Mouse (Mus musculus) embryonic facial prominence, embryonic 10.5 days (tissue): ENCODE measurements at regions not wholly inside any gene's neighbourhood (a gene's known extent, or its start where the extent isn't known, plus 50 kb on each side); places are given as distances from the start of the nearest gene placed in this dataset.
A peak's percentile ranks its signal among the peaks of the same experiment; 100 is the strongest.

Experiments used
- DNase-seq: peaks from one replicate; pipeline ENCODE4 v3.0.0-alpha.2; 2017; ENCODE audit warnings: low spot score
- H3K27ac ChIP-seq: fragments of 300-500 bp; sonication (generic); replicated peaks from 2 replicates; pipeline ENCODE4 v1.5.1; 2016; ENCODE audit warnings: mild to moderate bottlenecking
- H3K27me3 ChIP-seq: fragments of 300-500 bp; sonication (generic); replicated peaks from 2 replicates; pipeline ENCODE4 v1.6.1; 2016; ENCODE audit warnings: low read depth, mild to moderate bottlenecking; ENCODE audit not compliant: poor library complexity, severe bottlenecking
- H3K36me3 ChIP-seq: fragments of 300-500 bp; sonication (generic); replicated peaks from 2 replicates; pipeline ENCODE4 v1.6.1; 2016; ENCODE audit warnings: mild to moderate bottlenecking, moderate library complexity
- H3K4me1 ChIP-seq: fragments of 300-500 bp; sonication (generic); 2 replicates; pipeline ENCODE4 v1.6.1; 2016
- H3K4me3 ChIP-seq: fragments of 300-500 bp; sonication (generic); 2 replicates; pipeline ENCODE4 v1.5.1; 2016; ENCODE audit warnings: mild to moderate bottlenecking, moderate library complexity
- H3K9me3 ChIP-seq: fragments of 300-500 bp; sonication (generic); 2 replicates; pipeline ENCODE4 v1.6.1; 2016; ENCODE audit warnings: mild to moderate bottlenecking
- WGBS: fragments of 180-500 bp; shearing (Covaris S2); methylation state at CpG from one replicate; pipeline ENCODE4 v1.1.7; 2016; 5-methylcytosine and 5-hydroxymethylcytosine counted together

- WGBS = 37% methylated on average over 13 of the region's 13 CpGs
- Histone ChIP-seq H3K36me3 (no peaks in the 10 kb centered on the region), H3K27ac (peak overlapping the region; percentile 76), H3K9me3 (no peaks in the 10 kb centered on the region), H3K4me3 (no peak overlapping the region), H3K4me1 (peaks cover 17% of the 10 kb centered on the region), H3K27me3 (no peaks in the 10 kb centered on the region)
- DNase-seq = peak; percentile 78
Observed at GRCm38 (mm10) chr13:30484527-30485185, 60.5 kb downstream of the Uqcrfs1 start.

DNA sequence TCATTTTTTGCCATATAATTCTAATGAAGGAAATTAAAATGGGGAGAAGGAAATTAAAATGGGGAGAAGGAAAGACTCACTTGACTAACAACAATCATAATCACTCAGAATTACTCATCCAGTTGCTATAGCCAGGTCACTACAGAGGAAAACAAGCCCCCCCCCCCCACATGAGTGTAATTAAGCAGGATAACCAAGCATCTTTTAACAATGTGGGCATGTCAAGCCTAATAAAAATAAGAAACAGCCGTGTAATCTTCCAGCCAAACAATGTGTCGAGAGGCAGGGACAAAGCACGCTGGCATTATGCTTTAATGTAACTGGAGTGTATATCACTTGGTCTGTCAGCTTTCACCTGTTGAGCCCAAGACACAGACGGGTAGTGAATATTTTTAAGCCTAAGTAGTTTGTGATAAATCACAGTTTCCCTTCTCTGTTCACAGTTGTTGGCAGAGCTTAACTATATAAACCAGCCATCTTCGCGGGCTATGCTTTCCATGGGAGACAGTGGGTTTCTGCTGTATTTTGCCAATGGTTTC lies 66.0 kb downstream of the Uqcrfs1 start:
- no peak overlapping the region for H3K4me3 ChIP-seq
- no peak for DNase-seq
- H3K4me1 ChIP-seq = peaks cover 13% of the 10 kb centered on the region
- H3K36me3 ChIP-seq = no peaks in the 10 kb centered on the region
- no peak overlapping the region for H3K27ac ChIP-seq
- 67% methylated on average over 6 of the region's 6 CpGs for WGBS
- H3K27me3 ChIP-seq = no peaks in the 10 kb centered on the region
- peaks cover 5% of the 10 kb centered on the region; the same call in 1 of the 2 replicates for H3K9me3 ChIP-seq

- H3K9me3 ChIP-seq = peaks cover 5% of the 10 kb centered on the region; the same call in 1 of the 2 replicates
- no peaks in the 10 kb centered on the region for H3K27me3 ChIP-seq
- 74% methylated on average over 2 of the region's 2 CpGs for WGBS
- no peaks in the 10 kb centered on the region for H3K36me3 ChIP-seq
- H3K4me1 ChIP-seq = peaks cover 8% of the 10 kb centered on the region
- no peak for DNase-seq
- no peak overlapping the region for H3K4me3 ChIP-seq
- H3K27ac ChIP-seq = no peak overlapping the region
Observed at GRCm38 (mm10) chr13:30478556-30478955, 66.6 kb downstream of the Uqcrfs1 start.

- no peaks in the 10 kb centered on the region for H3K36me3 ChIP-seq
- DNase-seq = no peak
- H3K4me3 ChIP-seq = no peak overlapping the region
- H3K27me3 ChIP-seq = no peaks in the 10 kb centered on the region
- WGBS = 88% methylated on average over 5 of the region's 5 CpGs
- H3K4me1 ChIP-seq = 0 out of 2 replicates have a peak, but pooled peaks cover 3% of the 10 kb centered on the region
- no peak overlapping the region for H3K27ac ChIP-seq
- no peaks in the 10 kb centered on the region for H3K9me3 ChIP-seq
Observed at GRCm38 (mm10) chr13:30471300-30471699, 73.9 kb downstream of the Uqcrfs1 start.

- H3K4me1 ChIP-seq = 0 out of 2 replicates have a peak, but pooled peaks cover 3% of the 10 kb centered on the region
- H3K4me3 ChIP-seq = no peak overlapping the region
- H3K9me3 ChIP-seq = no peaks in the 10 kb centered on the region
- no peak for DNase-seq
- WGBS = 84% methylated on average over 1 of the region's 1 CpGs
- H3K27me3 ChIP-seq = no peaks in the 10 kb centered on the region
- H3K27ac ChIP-seq = no peak overlapping the region
- H3K36me3 ChIP-seq = no peaks in the 10 kb centered on the region
Observed at GRCm38 (mm10) chr13:30467104-30467503, 78.1 kb downstream of the Uqcrfs1 start.

DNA sequence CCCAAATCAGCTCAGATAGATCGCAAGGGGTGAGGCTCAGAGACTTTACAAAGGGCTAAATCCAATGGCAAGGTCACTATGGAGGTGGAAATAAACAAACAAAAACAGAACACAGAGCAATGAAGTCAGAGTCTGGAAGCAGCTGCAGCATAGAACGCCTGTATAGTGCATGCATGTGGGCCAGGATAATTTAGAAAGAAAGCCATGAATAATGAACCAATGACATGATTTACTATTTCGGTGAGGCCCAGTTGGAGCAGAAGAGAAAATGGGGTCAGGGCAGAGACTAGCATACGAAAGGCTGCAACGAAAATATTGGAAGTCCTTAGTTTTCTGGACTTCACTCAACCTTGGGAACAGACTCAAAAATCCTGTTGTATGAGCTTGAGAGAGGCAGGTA lies 79.7 kb downstream of the Uqcrfs1 start:
- no peak overlapping the region for H3K27ac ChIP-seq

DNA sequence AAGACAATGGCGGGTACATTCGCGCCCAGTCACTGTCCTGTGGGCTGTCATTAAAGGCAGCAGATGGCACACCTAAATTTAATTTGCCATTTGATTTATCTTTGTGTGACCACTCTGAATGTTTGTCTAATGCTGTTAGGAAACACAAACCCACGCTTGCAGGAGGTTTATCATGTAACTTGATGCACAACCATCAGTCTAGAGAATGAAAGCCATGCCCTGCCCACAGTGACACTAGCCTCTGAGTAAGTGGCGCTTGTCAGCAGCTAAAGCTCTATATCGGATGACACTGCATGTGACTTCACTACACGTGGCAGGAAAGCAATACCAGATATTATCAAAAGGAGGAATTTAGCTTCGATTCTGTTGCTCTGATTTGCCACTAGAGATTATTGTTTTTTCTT lies 89.9 kb downstream of the Uqcrfs1 start:
- no peak overlapping the region for H3K27ac ChIP-seq
- H3K36me3 ChIP-seq = no peaks in the 10 kb centered on the region
- H3K4me1 ChIP-seq = 0 out of 2 replicates have a peak, but pooled peaks cover 3% of the 10 kb centered on the region
- no peaks in the 10 kb centered on the region for H3K9me3 ChIP-seq
- H3K27me3 ChIP-seq = no peaks in the 10 kb centered on the region
- 72% methylated on average over 8 of the region's 8 CpGs for WGBS
- H3K4me3 ChIP-seq = no peak overlapping the region
- DNase-seq = no peak

More for the DNA sequence above, 79.7 kb downstream of the Uqcrfs1 start:
- Histone ChIP-seq H3K36me3 (no peaks in the 10 kb centered on the region), H3K4me1 (no peaks in the 10 kb centered on the region), H3K9me3 (no peaks in the 10 kb centered on the region), H3K27me3 (no peaks in the 10 kb centered on the region), H3K4me3 (no peak overlapping the region)
- WGBS = 86% methylated on average over 5 of the region's 5 CpGs
- DNase-seq = no peak

DNA sequence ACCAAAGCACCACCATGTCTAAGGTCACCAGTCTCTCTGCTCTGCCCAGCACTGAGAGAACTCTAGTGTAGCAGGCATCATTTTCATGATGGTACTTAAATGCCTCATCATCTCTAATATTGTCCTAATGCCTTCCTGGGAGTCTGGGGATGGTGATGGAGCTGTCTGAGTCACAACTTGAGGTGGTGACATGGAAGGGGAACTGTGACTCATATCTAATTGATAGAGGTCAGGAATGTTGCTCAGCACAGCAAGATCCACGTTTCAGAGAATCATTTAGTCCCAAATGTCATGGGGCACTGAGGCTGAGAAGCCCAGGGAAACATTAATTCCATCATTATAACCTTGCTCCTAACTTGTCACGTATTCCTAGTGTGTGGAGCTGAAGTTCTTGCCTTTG lies 93.0 kb downstream of the Uqcrfs1 start:
- no peak for DNase-seq
- H3K36me3 ChIP-seq = no peaks in the 10 kb centered on the region
- H3K4me3 ChIP-seq = no peak overlapping the region
- no peaks in the 10 kb centered on the region for H3K9me3 ChIP-seq
- H3K4me1 ChIP-seq = 0 out of 2 replicates have a peak, but pooled peaks cover 3% of the 10 kb centered on the region
- no peaks in the 10 kb centered on the region for H3K27me3 ChIP-seq
- H3K27ac ChIP-seq = no peak overlapping the region
- WGBS = 69% methylated on average over 2 of the region's 2 CpGs

GRCm38 (mm10) chr13:30448895-30449294 lies 96.3 kb downstream of the Uqcrfs1 start:
- DNase-seq = no peak
- Histone ChIP-seq H3K27me3 (no peaks in the 10 kb centered on the region), H3K27ac (no peak overlapping the region), H3K36me3 (no peaks in the 10 kb centered on the region), H3K4me3 (no peak overlapping the region), H3K4me1 (no peaks in the 10 kb centered on the region), H3K9me3 (no peaks in the 10 kb centered on the region)
- WGBS = 96% methylated on average over 4 of the region's 4 CpGs
